Mouse (Mus musculus) heart, postnatal 0 days (tissue): ENCODE results near the gene Chrm1. TPM values are rescaled to one million over a fixed set of nuclear protein-coding genes. Genes with fewer than 3 reads are reported as not detected.
A peak's percentile ranks its signal among the peaks of the same experiment; 100 is the strongest.

Source experiments
- ATAC-seq: fragments of 200-750 bp; cut with Nextera tagmentation; 2 replicates; pipeline ENCODE4 v1.8.0; 2017; ENCODE audit warnings: low read depth, moderate number of reproducible peaks, moderate library complexity; ENCODE audit not compliant: insufficient read depth
- DNase-seq: peaks from one replicate; pipeline ENCODE4 v3.0.0-alpha.2; 2016; ENCODE audit warnings: low spot score
- H3K27ac ChIP-seq: fragments of 300-500 bp; sonication (generic); 2 replicates; pipeline ENCODE4 v1.5.1; 2014; ENCODE audit warnings: low read depth, mild to moderate bottlenecking
- H3K27me3 ChIP-seq: fragments of 300-500 bp; sonication (generic); 2 replicates; pipeline ENCODE4 v1.6.1; 2014; ENCODE audit warnings: low read length, mixed read lengths; ENCODE audit not compliant: control insufficient read depth, insufficient read depth
- H3K36me3 ChIP-seq: fragments of 300-500 bp; sonication (generic); replicated peaks from 2 replicates; pipeline ENCODE4 v1.6.1; 2014; ENCODE audit warnings: low read length, mixed read lengths; ENCODE audit not compliant: control insufficient read depth, insufficient read depth
- H3K4me1 ChIP-seq: fragments of 300-500 bp; sonication (generic); 2 replicates; pipeline ENCODE4 v1.6.1; 2014; ENCODE audit warnings: antibody characterized with exemption; ENCODE audit not compliant: control insufficient read depth, insufficient read depth
- H3K4me2 ChIP-seq: fragments of 300-500 bp; sonication (generic); 2 replicates; pipeline ENCODE4 v1.6.1; 2014; ENCODE audit warnings: low read depth, mild to moderate bottlenecking, low read length, moderate library complexity
- H3K4me3 ChIP-seq: fragments of 300-500 bp; sonication (generic); 2 replicates; pipeline ENCODE4 v1.5.1; 2014; ENCODE audit warnings: low read depth, low read length
- H3K9ac ChIP-seq: fragments of 300-500 bp; sonication (generic); replicated peaks from 2 replicates; pipeline ENCODE4 v1.6.1; 2014; ENCODE audit warnings: low read depth, low read length, mixed read lengths
- H3K9me3 ChIP-seq: fragments of 300-500 bp; sonication (generic); replicated peaks from 2 replicates; pipeline ENCODE4 v1.6.1; 2016; ENCODE audit warnings: low read length; ENCODE audit not compliant: control insufficient read depth
- CTCF ChIP-seq: IDR thresholded peaks from 2 replicates; pipeline ENCODE4 v1.5.1; 2016; ENCODE audit warnings: antibody characterized with exemption, control low read depth, low read depth
- EP300 ChIP-seq: IDR thresholded peaks from 2 replicates; pipeline ENCODE4 v1.6.1; 2016; ENCODE audit warnings: antibody characterized with exemption, low read depth
- WGBS: fragments of 180-500 bp; shearing (Covaris S2); extraction: QIAGEN DNeasy Blood & Tissue Kit; methylation state at CpG from one replicate; pipeline ENCODE4 v1.1.7; 2014; 5-methylcytosine and 5-hydroxymethylcytosine counted together
- polyA plus RNA-seq: library from polyadenylated mRNA; unstranded; fragments of >200 nt; fragmentation: Nextera tagmentation; extraction: Ambion mirVana; gene quantifications from 2 replicates; pipeline ENCODE4 v1.2.1, GENCODE M21; 2015
- total RNA-seq: library from RNA; depleted of rRNA; stranded (reverse); fragments of >200 nt; gene quantifications from 2 replicates; pipeline ENCODE4 v1.2.3, GENCODE M21; 2014; ENCODE audit warnings: low replicate concordance

The Chrm1 gene
- total and polyA plus RNA-seq, 2 experiments from 2014 or later, result not detected

- H3K4me3 ChIP-seq, result no peak overlapping the region
- no peak overlapping the region for H3K4me2 ChIP-seq
- H3K4me1 ChIP-seq, result 0 out of 2 replicates have a peak, but pooled peaks cover 1% of the 10 kb centered on the region
- H3K9me3 ChIP-seq, result no peaks in the 10 kb centered on the region
- no peaks in the 10 kb centered on the region for H3K36me3 ChIP-seq
- DNase-seq (no peak), ATAC-seq (no peak)
- H3K9ac ChIP-seq, result no peak overlapping the region
- 67% methylated on average over 2 of the region's 2 CpGs for WGBS
- H3K27ac ChIP-seq, result no peak overlapping the region
- TF ChIP-seq EP300 (no peak), CTCF (no peak)
- no peaks in the 10 kb centered on the region for H3K27me3 ChIP-seq
Observed at GRCm38 (mm10) chr19:8683627-8684026, 20.0 kb downstream of the Chrm1 start.

DNA sequence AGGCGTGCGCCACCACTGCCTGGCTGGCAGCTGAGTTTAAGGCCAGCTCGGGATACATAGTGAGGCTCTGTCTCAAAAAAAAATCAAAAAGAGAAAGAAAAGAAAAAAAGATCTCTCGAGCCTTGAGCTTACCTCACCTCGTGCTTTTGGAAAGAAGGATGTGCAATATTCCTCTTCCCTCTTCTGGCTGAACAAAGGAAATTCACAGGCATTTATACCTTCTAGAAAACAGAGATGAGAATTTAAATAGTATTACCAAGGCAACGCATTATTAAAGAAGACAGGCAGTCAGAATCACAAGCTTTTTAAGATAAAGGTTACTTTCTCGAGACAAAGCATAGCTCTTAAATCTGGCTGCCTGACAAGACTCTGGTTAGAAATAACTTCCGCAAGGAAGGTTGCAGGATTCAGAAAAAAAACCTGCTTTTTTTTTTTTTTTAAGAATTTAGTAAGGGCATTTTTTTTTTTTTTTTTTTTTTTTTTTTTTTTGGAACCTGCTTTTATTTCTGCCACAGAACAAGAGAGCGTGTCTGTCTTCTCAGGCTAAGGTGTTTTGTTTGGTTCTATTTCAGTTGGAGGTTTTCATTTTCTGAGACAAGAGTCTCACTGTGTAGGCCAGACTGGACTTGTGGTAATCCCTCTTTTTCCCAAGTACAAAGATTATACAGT, 28.4 kb downstream of the Chrm1 start:
- 50% methylated on average over 9 of the region's 9 CpGs for WGBS
- no peak for ATAC-seq
- TF ChIP-seq EP300 (no peak), CTCF (no peak)
- H3K27me3 ChIP-seq, result no peaks in the 10 kb centered on the region
- no peaks in the 10 kb centered on the region for H3K4me1 ChIP-seq
- no peak overlapping the region for H3K27ac ChIP-seq
- no peaks in the 10 kb centered on the region for H3K9me3 ChIP-seq
- no peak overlapping the region for H3K4me3 ChIP-seq
- DNase-seq, result no peak
- H3K36me3 ChIP-seq, result no peaks in the 10 kb centered on the region
- H3K4me2 ChIP-seq, result no peak overlapping the region
- H3K9ac ChIP-seq, result no peak overlapping the region

DNA sequence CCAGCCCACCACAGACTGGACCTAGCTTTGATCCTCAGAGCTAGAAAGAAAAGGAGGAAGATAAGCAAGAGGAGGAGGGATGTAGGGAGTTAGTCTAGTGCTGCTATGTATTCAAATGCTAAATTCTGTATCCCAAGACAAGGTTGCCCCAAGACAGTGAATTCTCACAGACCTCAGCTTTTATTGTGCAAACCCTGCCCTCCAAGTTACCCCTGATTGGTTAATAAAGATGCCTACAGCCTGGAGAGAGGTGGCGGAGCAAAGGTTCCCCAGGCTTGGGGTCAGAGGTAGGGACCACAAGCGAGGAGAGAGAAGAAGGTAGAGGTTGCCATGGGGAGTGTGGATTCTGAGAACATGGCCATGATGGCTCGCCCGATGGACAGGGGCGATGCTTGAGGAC, 29.2 kb downstream of the Chrm1 start:
- TF ChIP-seq CTCF, result no peak
- no peak for TF ChIP-seq EP300
- WGBS, result 86% methylated on average over 5 of the region's 5 CpGs
- no peak for DNase-seq
- H3K4me2 ChIP-seq, result no peak overlapping the region
- H3K9me3 ChIP-seq, result no peaks in the 10 kb centered on the region
- H3K27ac ChIP-seq, result no peak overlapping the region
- H3K4me1 ChIP-seq, result no peaks in the 10 kb centered on the region
- no peaks in the 10 kb centered on the region for H3K36me3 ChIP-seq
- H3K9ac ChIP-seq, result no peak overlapping the region
- no peaks in the 10 kb centered on the region for H3K27me3 ChIP-seq
- no peak for ATAC-seq
- no peak overlapping the region for H3K4me3 ChIP-seq

DNA sequence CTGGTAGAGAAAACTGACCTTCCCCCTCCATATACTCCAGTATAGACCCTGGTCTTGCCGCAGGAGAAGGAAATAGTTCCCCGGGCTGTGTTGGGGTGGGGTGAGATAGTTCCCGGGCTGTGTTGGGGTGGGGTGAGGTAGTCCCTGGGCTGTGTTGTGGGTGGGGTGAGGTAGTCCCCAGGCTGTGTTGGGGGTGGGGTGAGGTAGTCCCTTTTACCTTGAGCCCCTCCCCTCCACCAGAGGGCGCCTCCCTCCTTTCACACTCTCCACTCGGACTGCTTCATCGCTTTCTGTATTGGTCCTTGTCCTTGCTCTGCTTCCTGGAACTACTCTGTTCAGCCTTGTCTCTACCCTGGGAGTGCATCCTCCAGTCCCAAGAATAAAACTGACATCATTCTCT, 31.7 kb downstream of the Chrm1 start:
- DNase-seq (no peak), ATAC-seq (peak; percentile 58; the same call in 1 of the 2 replicates)
- H3K4me1 ChIP-seq, result no peaks in the 10 kb centered on the region
- no peak for TF ChIP-seq EP300
- TF ChIP-seq CTCF, result peak; percentile 24
- no peaks in the 10 kb centered on the region for H3K36me3 ChIP-seq
- no peak overlapping the region for H3K4me3 ChIP-seq
- 34% methylated on average over 6 of the region's 6 CpGs for WGBS
- H3K27ac ChIP-seq, result no peak overlapping the region
- H3K4me2 ChIP-seq, result no peak overlapping the region
- no peaks in the 10 kb centered on the region for H3K27me3 ChIP-seq
- no peaks in the 10 kb centered on the region for H3K9me3 ChIP-seq
- no peak overlapping the region for H3K9ac ChIP-seq

DNA sequence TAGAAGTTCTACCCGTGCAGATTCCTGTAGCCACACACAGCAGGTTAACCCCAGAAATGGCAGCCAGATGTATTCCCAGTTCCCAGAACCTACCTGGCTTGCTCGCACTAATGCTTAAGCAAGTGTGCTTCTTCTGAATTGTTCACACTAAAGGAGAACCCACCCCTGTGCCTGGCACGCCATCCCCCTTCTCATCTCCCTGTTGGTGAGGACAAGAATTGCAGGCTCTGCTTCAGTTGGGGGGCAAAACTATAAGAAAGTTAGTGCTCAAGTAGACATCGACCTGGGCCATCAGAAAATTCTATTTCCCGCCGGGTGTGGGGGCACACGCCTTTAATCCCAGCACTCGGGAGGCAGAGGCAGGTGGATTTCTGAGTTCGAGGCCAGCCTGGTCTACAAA, 36.1 kb downstream of the Chrm1 start:
- H3K27me3 ChIP-seq, result no peaks in the 10 kb centered on the region
- DNase-seq, result no peak
- H3K4me1 ChIP-seq, result no peaks in the 10 kb centered on the region
- ATAC-seq, result no peak
- 77% methylated on average over 9 of the region's 9 CpGs for WGBS
- H3K27ac ChIP-seq, result no peak overlapping the region
- no peak overlapping the region for H3K4me3 ChIP-seq
- no peaks in the 10 kb centered on the region for H3K9me3 ChIP-seq
- H3K36me3 ChIP-seq, result no peaks in the 10 kb centered on the region
- TF ChIP-seq CTCF (no peak), EP300 (no peak)
- H3K4me2 ChIP-seq, result no peak overlapping the region
- H3K9ac ChIP-seq, result no peak overlapping the region

GRCm38 (mm10) chr19:8702458-8702857, 38.9 kb downstream of the Chrm1 start:
- H3K27me3 ChIP-seq, result no peaks in the 10 kb centered on the region
- WGBS, result 53% methylated on average over 3 of the region's 3 CpGs
- H3K36me3 ChIP-seq, result peaks cover 10% of the 10 kb centered on the region
- H3K4me2 ChIP-seq, result no peak overlapping the region
- DNase-seq, result no peak
- no peak overlapping the region for H3K27ac ChIP-seq
- no peaks in the 10 kb centered on the region for H3K4me1 ChIP-seq
- no peak overlapping the region for H3K4me3 ChIP-seq
- no peak for ATAC-seq
- no peak for TF ChIP-seq CTCF
- TF ChIP-seq EP300, result 0 out of 2 replicates have a peak, but pooled peaks have one; percentile 31
- H3K9me3 ChIP-seq, result no peaks in the 10 kb centered on the region
- no peak overlapping the region for H3K9ac ChIP-seq
